Mouse (Mus musculus) embryo, embryonic 10 days (tissue): ENCODE measurements around the gene Wdr91.

Experiments used
- DNase-seq: peaks from one replicate; pipeline ENCODE4 v3.0.0-alpha.2; 2015; ENCODE audit warnings: low spot score

Gene Wdr91

DNA sequence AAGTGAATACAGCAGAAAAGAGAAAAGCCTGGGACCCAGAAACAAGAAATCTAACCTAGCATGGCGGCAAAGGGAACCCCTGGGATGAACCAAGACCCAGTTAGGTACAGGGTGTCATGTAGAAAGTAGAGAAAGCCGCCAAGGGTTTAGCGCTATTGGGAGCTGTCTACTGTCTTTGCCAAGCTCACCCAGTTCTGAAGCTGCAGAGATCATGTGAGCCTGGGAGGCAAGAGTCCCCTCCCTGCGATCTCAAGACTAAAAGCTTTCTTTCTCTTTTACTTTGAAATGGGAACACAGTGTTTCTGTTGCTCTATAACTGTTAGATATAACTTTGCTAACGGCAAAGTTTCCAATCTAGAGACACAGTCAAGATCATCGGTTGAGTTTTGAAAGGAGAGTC is 48.3 kb downstream of the Wdr91 start:
- no peak for DNase-seq

DNA sequence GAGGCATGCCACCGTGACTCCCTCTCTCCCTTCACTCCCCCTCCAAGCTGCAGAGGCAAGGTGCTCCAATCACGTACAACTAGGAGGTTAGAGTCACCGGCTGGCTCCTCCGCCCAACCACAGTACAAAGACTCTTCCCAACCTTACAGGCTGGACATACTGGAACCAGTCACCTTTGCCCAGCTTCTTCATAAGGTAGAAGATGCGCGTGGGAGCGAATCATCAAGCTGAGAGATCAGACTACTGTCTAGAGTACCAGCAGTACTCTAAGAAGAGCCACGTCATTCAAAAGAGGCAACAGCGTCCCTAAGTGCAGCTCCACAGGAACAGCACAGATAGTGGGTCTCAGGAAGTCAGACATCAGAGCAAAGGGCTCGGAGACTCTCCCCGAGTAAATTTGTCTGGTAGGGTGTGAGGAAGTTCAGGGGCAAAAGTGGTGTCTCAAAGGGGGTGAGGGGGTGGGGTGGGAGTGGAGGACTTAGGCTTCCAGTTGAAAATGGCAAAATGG is 49.1 kb downstream of the Wdr91 start:
- DNase-seq = no peak

- no peak for DNase-seq
Measured at GRCm38 (mm10) chr6:34832352-34832751, 78.3 kb downstream of the Wdr91 start.
